Mouse (Mus musculus): Measurements from ENCODE around the gene Ficd. TPM values are rescaled to one million over a fixed set of nuclear protein-coding genes. Genes with fewer than 3 reads are reported as not detected.

Ficd gene
- polyA plus RNA-seq (2014; fragmentation: Nextera tagmentation; extraction: Ambion mirVana) = 2.8 and 4.1 TPM in 2 replicates

GRCm38 (mm10) chr5:113735345-113736112 is at the start of gene Ficd:
TSS of gene Ficd (plus strand) at chr5:113735803.
- Histone ChIP-seq H3K36me3 (ENCODE audit: control insufficient read depth, insufficient read depth, low read length) (peaks cover 6% of the 10 kb centered on the region; the same call in 1 of the 2 replicates), H3K9ac (ENCODE audit: low read depth, low read length) (peak within 1 kb of the TSS; percentile 78), H3K27ac (ENCODE audit: low read depth, low read length) (peak within 1 kb of the TSS; percentile 95), H3K9me3 (replicated peaks; ENCODE audit: control insufficient read depth, low read length) (no peaks in the 10 kb centered on the region), H3K4me1 (ENCODE audit: control insufficient read depth, insufficient read depth, low read length) (peaks cover 14% of the 10 kb centered on the region), H3K27me3 (ENCODE audit: control insufficient read depth, insufficient read depth, low read length) (no peaks in the 10 kb centered on the region), H3K4me3 (ENCODE audit: low read depth, low read length) (peak within 1 kb of the TSS; percentile 65), H3K4me2 (peak within 1 kb of the TSS; percentile 90)
- 1% methylated on average over 61 of the region's 71 CpGs for WGBS (ENCODE audit: insufficient replicate concordance)
- peak; percentile 95 for ATAC-seq (replicated peaks; ENCODE audit: insufficient number of reproducible peaks, low FRiP score, low TSS enrichment)

- Histone ChIP-seq H3K27ac (ENCODE audit: low read depth, low read length) (no peak overlapping the region), H3K36me3 (ENCODE audit: control insufficient read depth, insufficient read depth, low read length) (no peaks in the 10 kb centered on the region), H3K4me2 (no peak overlapping the region), H3K9ac (ENCODE audit: low read depth, low read length) (no peak overlapping the region), H3K9me3 (replicated peaks; ENCODE audit: control insufficient read depth, low read length) (no peaks in the 10 kb centered on the region), H3K4me1 (ENCODE audit: control insufficient read depth, insufficient read depth, low read length) (no peaks in the 10 kb centered on the region), H3K4me3 (ENCODE audit: low read depth, low read length) (no peak overlapping the region), H3K27me3 (ENCODE audit: control insufficient read depth, insufficient read depth, low read length) (no peaks in the 10 kb centered on the region)
- WGBS (ENCODE audit: insufficient replicate concordance) = 80% methylated on average over 5 of the region's 5 CpGs
- no peak for ATAC-seq (replicated peaks; ENCODE audit: insufficient number of reproducible peaks, low FRiP score, low TSS enrichment)
Observed at GRCm38 (mm10) chr5:113687514-113687913, 48.1 kb upstream of the Ficd start.

- no peaks in the 10 kb centered on the region for H3K9me3 ChIP-seq (replicated peaks; ENCODE audit: control insufficient read depth, low read length)
- no peak overlapping the region for H3K27ac ChIP-seq (ENCODE audit: low read depth, low read length)
- WGBS (ENCODE audit: insufficient replicate concordance) = 77% methylated on average over 15 of the region's 15 CpGs
- H3K4me3 ChIP-seq (ENCODE audit: low read depth, low read length) = no peak overlapping the region
- H3K9ac ChIP-seq (ENCODE audit: low read depth, low read length) = no peak overlapping the region
- ATAC-seq (replicated peaks; ENCODE audit: insufficient number of reproducible peaks, low FRiP score, low TSS enrichment) = no peak
- no peaks in the 10 kb centered on the region for H3K36me3 ChIP-seq (ENCODE audit: control insufficient read depth, insufficient read depth, low read length)
- no peak overlapping the region for H3K4me2 ChIP-seq
- H3K27me3 ChIP-seq (ENCODE audit: control insufficient read depth, insufficient read depth, low read length) = peaks cover 2% of the 10 kb centered on the region; the same call in 1 of the 2 replicates
- H3K4me1 ChIP-seq (ENCODE audit: control insufficient read depth, insufficient read depth, low read length) = 0 out of 2 replicates have a peak, but pooled peaks cover 2% of the 10 kb centered on the region
Observed at GRCm38 (mm10) chr5:113690069-113690548, 45.5 kb upstream of the Ficd start.

GRCm38 (mm10) chr5:113690866-113691265 is 44.7 kb upstream of the Ficd start:
- Histone ChIP-seq H3K9ac (ENCODE audit: low read depth, low read length) (no peak overlapping the region), H3K4me3 (ENCODE audit: low read depth, low read length) (no peak overlapping the region), H3K4me2 (no peak overlapping the region), H3K9me3 (replicated peaks; ENCODE audit: control insufficient read depth, low read length) (no peaks in the 10 kb centered on the region), H3K27ac (ENCODE audit: low read depth, low read length) (no peak overlapping the region), H3K27me3 (ENCODE audit: control insufficient read depth, insufficient read depth, low read length) (peaks cover 5% of the 10 kb centered on the region; the same call in 1 of the 2 replicates), H3K4me1 (ENCODE audit: control insufficient read depth, insufficient read depth, low read length) (0 out of 2 replicates have a peak, but pooled peaks cover 2% of the 10 kb centered on the region), H3K36me3 (ENCODE audit: control insufficient read depth, insufficient read depth, low read length) (no peaks in the 10 kb centered on the region)
- 87% methylated on average over 2 of the region's 2 CpGs for WGBS (ENCODE audit: insufficient replicate concordance)
- ATAC-seq (replicated peaks; ENCODE audit: insufficient number of reproducible peaks, low FRiP score, low TSS enrichment) = no peak

- H3K36me3 ChIP-seq (ENCODE audit: control insufficient read depth, insufficient read depth, low read length) = no peaks in the 10 kb centered on the region
- WGBS (ENCODE audit: insufficient replicate concordance) = 75% methylated on average over 8 of the region's 8 CpGs
- no peak overlapping the region for H3K9ac ChIP-seq (ENCODE audit: low read depth, low read length)
- H3K9me3 ChIP-seq (replicated peaks; ENCODE audit: control insufficient read depth, low read length) = no peaks in the 10 kb centered on the region
- H3K27ac ChIP-seq (ENCODE audit: low read depth, low read length) = no peak overlapping the region
- no peak overlapping the region for H3K4me2 ChIP-seq
- ATAC-seq (replicated peaks; ENCODE audit: insufficient number of reproducible peaks, low FRiP score, low TSS enrichment) = no peak
- 0 out of 2 replicates have a peak, but pooled peaks cover 2% of the 10 kb centered on the region for H3K4me1 ChIP-seq (ENCODE audit: control insufficient read depth, insufficient read depth, low read length)
- H3K4me3 ChIP-seq (ENCODE audit: low read depth, low read length) = no peak overlapping the region
- peaks cover 5% of the 10 kb centered on the region for H3K27me3 ChIP-seq (ENCODE audit: control insufficient read depth, insufficient read depth, low read length)
Observed at GRCm38 (mm10) chr5:113693196-113693755, 42.3 kb upstream of the Ficd start.

- Histone ChIP-seq H3K4me2 (no peak overlapping the region), H3K9me3 (replicated peaks; ENCODE audit: control insufficient read depth, low read length) (no peaks in the 10 kb centered on the region), H3K4me3 (ENCODE audit: low read depth, low read length) (no peak overlapping the region), H3K36me3 (ENCODE audit: control insufficient read depth, insufficient read depth, low read length) (no peaks in the 10 kb centered on the region), H3K27ac (ENCODE audit: low read depth, low read length) (no peak overlapping the region), H3K4me1 (ENCODE audit: control insufficient read depth, insufficient read depth, low read length) (0 out of 2 replicates have a peak, but pooled peaks cover 2% of the 10 kb centered on the region), H3K9ac (ENCODE audit: low read depth, low read length) (no peak overlapping the region), H3K27me3 (ENCODE audit: control insufficient read depth, insufficient read depth, low read length) (peaks cover 5% of the 10 kb centered on the region)
- 48% methylated on average over 4 of the region's 4 CpGs for WGBS (ENCODE audit: insufficient replicate concordance)
- ATAC-seq (replicated peaks; ENCODE audit: insufficient number of reproducible peaks, low FRiP score, low TSS enrichment) = no peak
Observed at GRCm38 (mm10) chr5:113694000-113694399, 41.6 kb upstream of the Ficd start.

- Histone ChIP-seq H3K27ac (ENCODE audit: low read depth, low read length) (no peak overlapping the region), H3K4me1 (ENCODE audit: control insufficient read depth, insufficient read depth, low read length) (0 out of 2 replicates have a peak, but pooled peaks cover 2% of the 10 kb centered on the region)
Observed at GRCm38 (mm10) chr5:113694415-113694814, 41.2 kb upstream of the Ficd start.

GRCm38 (mm10) chr5:113700388-113701023 is 35.1 kb upstream of the Ficd start:
- Histone ChIP-seq H3K27me3 (ENCODE audit: control insufficient read depth, insufficient read depth, low read length) (no peaks in the 10 kb centered on the region; the same call in 1 of the 2 replicates), H3K9ac (ENCODE audit: low read depth, low read length) (no peak overlapping the region), H3K36me3 (ENCODE audit: control insufficient read depth, insufficient read depth, low read length) (no peaks in the 10 kb centered on the region), H3K4me3 (ENCODE audit: low read depth, low read length) (no peak overlapping the region), H3K9me3 (replicated peaks; ENCODE audit: control insufficient read depth, low read length) (no peaks in the 10 kb centered on the region), H3K4me1 (ENCODE audit: control insufficient read depth, insufficient read depth, low read length) (no peaks in the 10 kb centered on the region), H3K27ac (ENCODE audit: low read depth, low read length) (no peak overlapping the region), H3K4me2 (no peak overlapping the region)
- WGBS (ENCODE audit: insufficient replicate concordance) = 67% methylated on average over 19 of the region's 19 CpGs
- ATAC-seq (replicated peaks; ENCODE audit: insufficient number of reproducible peaks, low FRiP score, low TSS enrichment) = no peak

More at GRCm38 (mm10) chr5:113694415-113694814, 41.2 kb upstream of the Ficd start:
- Histone ChIP-seq H3K4me3 (ENCODE audit: low read depth, low read length) (no peak overlapping the region), H3K4me2 (no peak overlapping the region), H3K9me3 (replicated peaks; ENCODE audit: control insufficient read depth, low read length) (no peaks in the 10 kb centered on the region), H3K36me3 (ENCODE audit: control insufficient read depth, insufficient read depth, low read length) (no peaks in the 10 kb centered on the region), H3K9ac (ENCODE audit: low read depth, low read length) (no peak overlapping the region), H3K27me3 (ENCODE audit: control insufficient read depth, insufficient read depth, low read length) (peaks cover 5% of the 10 kb centered on the region)
- WGBS (ENCODE audit: insufficient replicate concordance) = 50% methylated on average over 5 of the region's 5 CpGs
- ATAC-seq (replicated peaks; ENCODE audit: insufficient number of reproducible peaks, low FRiP score, low TSS enrichment) = no peak

Data from heart, embryonic 11.5 days (tissue).